Mouse (Mus musculus) left cerebral cortex, adult 8-10 months (tissue): ENCODE measurements at regions not wholly inside any gene's neighbourhood (a gene's known extent, or its start where the extent isn't known, plus 50 kb on each side); places are given as distances from the start of the nearest gene placed in this dataset.

Experiments used
- DNase-seq, 2 experiments: peaks; one replicate each; pipeline ENCODE4 v3.0.0; 2022; ENCODE audit warnings: low spot score in 2 of 2

GRCm38 (mm10) chr5:78621987-78622854 lies 1214.4 kb upstream of the Igfbp7 start:
- peak in 1 of 2 experiments; percentile 7 for DNase-seq

GRCm38 (mm10) chr5:78608317-78608716 lies 1200.5 kb upstream of the Igfbp7 start:
- DNase-seq = no peak

GRCm38 (mm10) chr5:78602599-78602998 lies 1194.8 kb upstream of the Igfbp7 start:
- no peak for DNase-seq

- peak; percentile 23 to 93 for DNase-seq
Measured at GRCm38 (mm10) chr5:78584823-78585222, 1177.0 kb upstream of the Igfbp7 start.

GRCm38 (mm10) chr5:78556946-78557345 lies 1149.1 kb upstream of the Igfbp7 start:
- DNase-seq = no peak

GRCm38 (mm10) chr5:78535308-78535707 lies 1127.5 kb upstream of the Igfbp7 start:
- DNase-seq = no peak
